Mouse (Mus musculus) urinary bladder, adult 18-20 months (tissue): Measurements from ENCODE around the gene Slc2a5.
A peak's percentile ranks its signal among the peaks of the same experiment; 100 is the strongest.

Experiments used
- DNase-seq, 2 experiments: peaks; one replicate each; pipeline ENCODE4 v3.0.0; 2022; ENCODE audit warnings: low spot score in 2 of 2, mixed read lengths in 2 of 2

Gene Slc2a5

GRCm38 (mm10) chr4:150119055-150119454, at the start of gene Slc2a5:
Gene Slc2a5, plus strand, starts transcription at chr4:150119283.
- no peak for DNase-seq

GRCm38 (mm10) chr4:150070136-150070535, 48.9 kb upstream of the Slc2a5 start:
- no peak for DNase-seq

GRCm38 (mm10) chr4:150072416-150073101, 46.5 kb upstream of the Slc2a5 start:
- no peak for DNase-seq

DNA sequence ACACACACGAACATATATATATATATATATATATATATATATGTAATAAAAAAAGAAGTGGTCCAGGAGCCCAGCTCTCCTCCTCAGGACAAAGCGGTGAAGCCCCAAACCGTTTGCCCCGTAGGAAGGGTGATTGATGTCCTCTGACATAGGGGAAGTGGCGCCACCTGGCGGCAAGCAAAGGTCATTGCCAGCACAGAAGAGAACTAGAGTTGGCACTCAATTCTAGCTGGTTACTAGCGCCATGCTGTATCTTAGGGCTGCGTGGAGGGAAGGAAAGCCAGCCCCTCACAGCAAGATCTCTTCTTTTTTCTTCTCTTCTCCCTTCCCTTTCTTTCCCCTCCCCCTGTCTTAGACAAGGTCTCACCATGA, 46.0 kb upstream of the Slc2a5 start:
- no peak for DNase-seq

DNA sequence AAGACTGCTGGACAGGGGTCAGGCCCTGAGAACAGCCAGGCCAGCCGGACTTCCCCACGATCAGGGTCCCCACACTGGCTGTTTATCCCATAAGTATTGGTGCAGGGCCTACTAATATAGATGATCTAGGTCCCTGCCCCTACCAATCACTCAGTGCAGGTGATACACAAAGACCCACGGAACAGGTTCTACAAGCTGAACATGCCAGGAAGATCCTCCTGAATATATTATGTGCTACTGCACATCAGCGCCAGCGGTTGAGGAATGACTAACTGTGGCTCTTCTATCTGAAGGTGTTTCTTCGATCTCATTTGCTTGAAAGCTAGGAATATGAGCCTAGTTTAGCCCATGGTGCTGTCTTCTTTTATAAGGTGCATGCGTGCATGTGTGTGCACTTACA, 43.7 kb upstream of the Slc2a5 start:
- no peak for DNase-seq

DNA sequence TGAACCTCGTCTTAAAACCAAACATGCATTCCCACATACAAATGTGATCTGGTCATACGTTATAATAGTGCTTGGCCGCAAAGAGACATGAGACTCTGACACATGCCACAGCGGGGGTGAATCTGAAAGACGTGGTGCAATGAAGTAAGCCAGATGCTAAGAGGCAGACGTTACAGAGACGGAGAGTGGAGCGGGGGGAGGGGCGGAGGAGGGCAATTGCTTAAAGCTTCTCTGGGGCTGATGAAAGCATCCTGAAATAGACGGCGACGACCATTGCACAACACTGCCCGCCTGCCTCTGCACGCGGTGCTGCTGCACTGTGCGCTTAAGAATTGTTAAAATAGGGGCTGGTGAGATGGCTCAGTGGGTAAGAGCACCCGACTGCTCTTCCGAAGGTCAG, 42.9 kb upstream of the Slc2a5 start:
- DNase-seq: no peak

- no peak for DNase-seq
These were observed 40.4 kb upstream of the Slc2a5 start for GRCm38 (mm10) chr4:150078646-150079045.

DNA sequence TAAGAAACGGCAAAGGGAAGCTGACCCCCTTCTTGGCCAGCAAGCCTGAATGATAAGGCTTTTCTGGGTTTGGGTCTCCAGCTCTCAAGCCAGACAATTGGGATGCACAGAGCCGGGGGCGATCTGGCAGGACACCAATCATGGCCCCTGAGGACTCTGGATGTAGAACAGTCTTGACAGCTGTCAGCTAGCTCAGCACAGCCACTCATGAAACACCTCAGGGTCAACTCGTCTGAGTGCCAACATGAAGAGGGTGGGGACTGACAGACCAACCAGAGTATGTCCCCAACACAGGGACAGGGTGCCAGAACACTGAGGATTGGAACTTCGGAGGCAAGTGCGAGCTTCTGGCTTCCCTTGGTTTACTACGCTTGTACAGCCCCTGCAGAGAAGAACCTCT, 39.8 kb upstream of the Slc2a5 start:
- DNase-seq: no peak

- no peak for DNase-seq
These were observed 38.6 kb upstream of the Slc2a5 start for GRCm38 (mm10) chr4:150080330-150080967.

GRCm38 (mm10) chr4:150085366-150085765, 33.7 kb upstream of the Slc2a5 start:
- DNase-seq: no peak

DNA sequence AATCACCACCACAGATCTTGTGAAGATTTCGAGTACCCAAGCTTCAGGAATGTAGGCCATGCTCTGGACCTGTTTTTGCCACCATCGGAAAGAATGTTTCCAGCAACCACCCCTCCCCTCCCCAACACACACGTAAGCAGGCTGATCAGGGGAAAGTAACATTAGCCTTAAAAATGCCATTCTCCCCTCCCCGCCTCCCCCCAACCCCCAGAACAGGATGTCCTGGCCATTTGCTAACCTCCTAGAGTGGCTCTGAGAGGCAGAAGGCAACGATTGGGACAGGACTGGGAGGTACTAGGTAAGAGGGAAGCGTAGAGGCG, 32.3 kb upstream of the Slc2a5 start:
- no peak for DNase-seq

GRCm38 (mm10) chr4:150087161-150087889, 31.8 kb upstream of the Slc2a5 start, which contains the start of gene Gpr157:
Gene Gpr157, plus strand, starts transcription at chr4:150087365.
- DNase-seq: peak; percentile 90 to 92

GRCm38 (mm10) chr4:150087890-150088530, 31.1 kb upstream of the Slc2a5 start:
- DNase-seq: no peak

GRCm38 (mm10) chr4:150089121-150089520, 30.0 kb upstream of the Slc2a5 start:
- no peak for DNase-seq

GRCm38 (mm10) chr4:150091887-150092582, 27.0 kb upstream of the Slc2a5 start:
- DNase-seq: no peak

DNA sequence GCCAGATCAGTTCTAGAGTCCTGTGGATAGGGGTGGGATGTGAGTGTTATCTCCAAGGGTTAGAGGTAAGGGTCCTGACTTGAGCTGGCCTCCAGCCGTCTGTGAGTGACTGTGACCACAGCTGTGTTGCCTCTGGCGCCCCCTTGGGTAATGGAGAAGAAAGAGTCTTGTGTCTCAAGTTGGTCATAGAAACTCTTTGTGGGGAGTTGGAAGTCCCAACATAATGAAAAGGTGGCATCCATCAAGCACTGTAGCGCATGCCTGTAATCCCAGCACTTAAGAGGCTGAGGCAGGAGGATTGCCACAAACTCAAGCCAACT, 26.5 kb upstream of the Slc2a5 start:
- DNase-seq: no peak

DNA sequence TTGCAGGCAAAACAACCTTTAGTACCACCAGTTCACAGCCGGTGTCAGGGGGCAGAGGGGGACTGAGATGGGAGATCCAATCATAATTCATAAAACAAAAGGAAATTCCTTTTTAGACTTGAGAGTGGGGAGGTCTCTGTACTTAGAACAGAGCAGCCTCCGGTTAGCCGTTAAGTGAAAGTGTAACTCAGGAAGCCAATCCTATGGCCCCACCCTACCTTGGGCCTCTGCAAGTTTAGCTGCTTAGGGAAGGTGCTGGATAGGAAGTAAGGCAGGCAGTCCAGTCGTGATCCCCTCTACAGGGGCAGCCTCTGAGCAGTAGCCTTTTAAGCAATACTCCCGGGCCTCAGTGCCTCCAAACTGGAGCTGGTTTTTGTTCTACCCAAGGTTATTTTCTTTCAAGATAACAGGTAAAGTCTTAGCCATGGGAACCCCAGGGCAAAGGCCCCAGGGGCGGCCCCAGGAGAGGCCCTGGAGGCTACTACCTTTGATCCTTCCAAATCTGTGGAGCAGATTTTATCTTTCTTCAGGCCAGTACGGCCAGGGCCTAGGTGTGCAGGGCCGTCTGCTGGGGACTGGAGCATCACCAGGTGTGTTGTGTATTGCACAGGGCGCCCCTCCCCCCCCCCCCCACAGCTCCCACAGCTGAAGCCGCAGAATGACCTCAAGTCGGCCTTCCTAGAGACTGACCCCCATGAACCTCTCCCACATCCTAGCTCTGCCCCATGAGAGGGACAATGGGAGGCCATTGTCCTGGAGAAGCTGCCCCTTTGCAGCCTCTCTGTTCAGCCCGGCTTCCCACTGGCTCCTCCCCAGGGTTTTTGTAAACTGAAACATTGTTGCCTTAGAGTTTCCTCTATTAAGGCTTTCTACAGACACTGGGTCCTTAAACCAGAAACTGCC, 25.3 kb upstream of the Slc2a5 start:
- DNase-seq: no peak

DNA sequence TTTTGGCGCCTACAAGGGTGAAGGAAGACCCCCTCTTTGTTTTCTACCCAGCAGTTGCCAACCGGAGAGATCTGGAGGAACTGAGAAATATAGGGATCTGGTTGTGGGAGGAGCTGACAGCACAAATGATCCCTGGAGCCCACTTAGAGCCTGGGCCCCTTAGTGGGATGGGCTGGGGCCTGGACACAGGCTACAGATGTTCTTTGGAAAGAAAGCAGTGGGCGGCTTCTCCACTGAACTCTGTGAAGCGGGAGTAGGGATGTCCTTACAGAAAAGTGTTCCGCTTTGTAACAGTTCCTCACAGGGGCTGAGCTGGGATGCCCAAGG, 24.7 kb upstream of the Slc2a5 start:
- no peak for DNase-seq

- no peak for DNase-seq
These were observed 22.8 kb upstream of the Slc2a5 start for GRCm38 (mm10) chr4:150096309-150096708.

GRCm38 (mm10) chr4:150097847-150098246, 21.2 kb upstream of the Slc2a5 start:
- no peak for DNase-seq

- peak; percentile 48 to 50 for DNase-seq
These were observed 20.2 kb upstream of the Slc2a5 start for GRCm38 (mm10) chr4:150098880-150099279.
